Mouse (Mus musculus) gonadal fat pad, adult 2 months (tissue): ENCODE measurements around the gene Ptpro. TPM values are rescaled to one million over a fixed set of nuclear protein-coding genes. Genes with fewer than 3 reads are reported as not detected.
"Not testable (repeated sequence)": the region's sequence is repeated elsewhere in the genome, so short reads cannot be mapped to it uniquely, and the experiment has no call there.

ENCODE experiments used
- DNase-seq: peaks from one replicate; pipeline ENCODE4 v3.0.0-alpha.2; 2012; ENCODE audit warnings: low read depth
- polyA plus RNA-seq: library from polyadenylated mRNA; depleted of rRNA; stranded (reverse); fragments of >200 nt; gene quantifications from 2 replicates; pipeline ENCODE4 v1.2.3, GENCODE M21; 2012

Gene Ptpro
- polyA plus RNA-seq, 1 experiment, result 20.0 TPM

- DNase-seq, result no peak
Measured at GRCm38 (mm10) chr6:137386935-137387334, 134.8 kb downstream of the Ptpro start.

GRCm38 (mm10) chr6:137395075-137395474, 143.0 kb downstream of the Ptpro start:
- DNase-seq, result no peak

- DNase-seq, result no peak
Measured at GRCm38 (mm10) chr6:137396106-137396793, 144.1 kb downstream of the Ptpro start.

GRCm38 (mm10) chr6:137397358-137397757, 145.2 kb downstream of the Ptpro start:
- no peak for DNase-seq

- DNase-seq, result no peak
Measured at GRCm38 (mm10) chr6:137404196-137404595, 152.1 kb downstream of the Ptpro start.

- no peak for DNase-seq
Measured at GRCm38 (mm10) chr6:137405690-137406089, 153.6 kb downstream of the Ptpro start.

GRCm38 (mm10) chr6:137410510-137410909, 158.4 kb downstream of the Ptpro start:
- DNase-seq, result no peak

GRCm38 (mm10) chr6:137411901-137412378, 159.8 kb downstream of the Ptpro start:
- DNase-seq, result no peak

GRCm38 (mm10) chr6:137413045-137413444, 160.9 kb downstream of the Ptpro start:
- DNase-seq, result no peak

GRCm38 (mm10) chr6:137414531-137415405, 162.6 kb downstream of the Ptpro start:
- DNase-seq, result peak; percentile 5

- no peak for DNase-seq
Measured at GRCm38 (mm10) chr6:137422777-137423176, 170.7 kb downstream of the Ptpro start.

GRCm38 (mm10) chr6:137423830-137424229, 171.7 kb downstream of the Ptpro start:
- DNase-seq, result no peak

- DNase-seq, result no peak
Measured at GRCm38 (mm10) chr6:137425500-137426432, 173.6 kb downstream of the Ptpro start.

- DNase-seq, result no peak
Measured at GRCm38 (mm10) chr6:137433521-137434137, 181.5 kb downstream of the Ptpro start.

- DNase-seq, result no peak
Measured at GRCm38 (mm10) chr6:137437486-137437885, 185.4 kb downstream of the Ptpro start.

- no peak for DNase-seq
Measured at GRCm38 (mm10) chr6:137437902-137438580, 185.9 kb downstream of the Ptpro start.

GRCm38 (mm10) chr6:137440559-137441486, 188.7 kb downstream of the Ptpro start:
- DNase-seq, result no peak

GRCm38 (mm10) chr6:137443089-137443488, 191.0 kb downstream of the Ptpro start:
- no peak for DNase-seq

GRCm38 (mm10) chr6:137446116-137446515, 194.0 kb downstream of the Ptpro start:
- DNase-seq, result not testable (repeated sequence)
